In the genomic region with DNA sequence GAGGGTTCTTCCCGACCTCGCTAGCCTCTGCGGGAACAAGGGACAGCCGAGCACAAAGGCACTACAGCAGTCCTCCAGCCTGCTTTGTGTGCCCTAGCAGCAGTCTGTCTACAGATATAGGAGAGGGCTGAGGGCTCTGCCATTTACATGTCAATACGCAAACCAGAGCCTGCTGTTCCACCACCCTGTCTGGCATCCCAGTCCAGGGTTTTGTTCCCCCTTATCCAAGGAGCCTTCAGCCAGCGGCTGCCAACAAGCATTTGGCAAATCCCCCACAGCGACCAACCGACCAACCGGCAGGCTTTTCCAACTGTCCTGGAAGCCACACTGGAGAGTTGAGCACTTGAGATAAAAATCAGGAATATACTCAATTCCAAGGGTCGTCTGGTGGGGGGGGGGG, we compare ENCODE assay signal across 8 mouse cellular contexts. TPM values are rescaled to one million over a fixed set of nuclear protein-coding genes. Genes with fewer than 3 reads are reported as not detected.
A peak's percentile ranks its signal among the peaks of the same experiment; 100 is the strongest.
DNase-seq lines count a peak whose midpoint lies in the region; ATAC-seq and TF ChIP-seq lines count a peak whose summit lies in the region.

No protein-coding gene starts in this region.

- no peak for ATAC-seq in kidney, embryonic 16.5 days (ENCODE audit: low FRiP score, low TSS enrichment)
- peak; percentile 96 for ATAC-seq in forebrain, embryonic 16.5 days
- peak; percentile 91 for ATAC-seq in midbrain, embryonic 15.5 days (replicated peaks)
- no peak for ATAC-seq in liver, postnatal 0 days

- TF ChIP-seq EP300 in liver, postnatal 0 days (IDR thresholded peaks at IDR 0.05; ENCODE audit: low read depth) = no peak

- no peaks in the 10 kb centered on the region for H3K36me3 ChIP-seq in kidney, embryonic 16.5 days (ENCODE audit: insufficient read depth, low read length)
- no peaks in the 10 kb centered on the region for H3K36me3 ChIP-seq in forebrain, embryonic 16.5 days (ENCODE audit: control insufficient read depth, insufficient read depth)
- no peaks in the 10 kb centered on the region for H3K36me3 ChIP-seq in midbrain, embryonic 15.5 days (replicated peaks)
- no peaks in the 10 kb centered on the region for H3K36me3 ChIP-seq in thymus, adult 2 months (ENCODE audit: control insufficient read depth, insufficient read depth, low read length)
- no peaks in the 10 kb centered on the region for H3K36me3 ChIP-seq in liver, postnatal 0 days (replicated peaks; ENCODE audit: insufficient read depth, low read length)

- TF ChIP-seq CTCF in thymus, adult 2 months (IDR thresholded peaks at IDR 0.05; ENCODE audit: borderline replicate concordance, control insufficient read depth, extremely low read depth, insufficient read depth, low read length, poor library complexity) = no peak
- TF ChIP-seq CTCF in liver, postnatal 0 days (IDR thresholded peaks at IDR 0.05; ENCODE audit: low read depth) = no peak

- 19% methylated on average over 10 of the region's 10 CpGs for WGBS in kidney, embryonic 16.5 days
- WGBS in forebrain, embryonic 16.5 days = 2% methylated on average over 10 of the region's 10 CpGs
- under 1% methylated on average over 10 of the region's 10 CpGs for WGBS in midbrain, embryonic 15.5 days
- 85% methylated on average over 10 of the region's 10 CpGs for WGBS in thymus, adult 2 months
- 24% methylated on average over 10 of the region's 10 CpGs for WGBS in liver, postnatal 0 days (ENCODE audit: insufficient replicate concordance)

- H3K4me3 ChIP-seq in kidney, embryonic 16.5 days (ENCODE audit: low read length) = 0 out of 2 replicates have a peak overlapping the region, but pooled peaks have one; percentile 3
- H3K4me3 ChIP-seq in forebrain, embryonic 16.5 days (replicated peaks; ENCODE audit: low read length) = peak overlapping the region; percentile 30
- peak overlapping the region; percentile 9; the same call in 1 of the 2 replicates for H3K4me3 ChIP-seq in midbrain, embryonic 15.5 days
- H3K4me3 ChIP-seq in thymus, adult 2 months (ENCODE audit: control insufficient read depth, insufficient read depth, low read length) = no peak overlapping the region
- no peak overlapping the region for H3K4me3 ChIP-seq in liver, postnatal 0 days (ENCODE audit: low read depth, low read length)

- no peaks in the 10 kb centered on the region for H3K27me3 ChIP-seq in kidney, embryonic 16.5 days (ENCODE audit: insufficient read depth, low read length)
- H3K27me3 ChIP-seq in forebrain, embryonic 16.5 days (replicated peaks; ENCODE audit: control insufficient read depth, insufficient read depth, low read length) = no peaks in the 10 kb centered on the region
- no peaks in the 10 kb centered on the region for H3K27me3 ChIP-seq in midbrain, embryonic 15.5 days (replicated peaks)
- no peaks in the 10 kb centered on the region for H3K27me3 ChIP-seq in thymus, adult 2 months (ENCODE audit: control insufficient read depth, insufficient read depth, low read length)
- H3K27me3 ChIP-seq in liver, postnatal 0 days (ENCODE audit: insufficient read depth, low read length) = 0 out of 2 replicates have a peak, but pooled peaks cover 2% of the 10 kb centered on the region

- no peaks in the 10 kb centered on the region for H3K9me3 ChIP-seq in kidney, embryonic 16.5 days (ENCODE audit: low read length)
- no peaks in the 10 kb centered on the region for H3K9me3 ChIP-seq in forebrain, embryonic 16.5 days (ENCODE audit: control insufficient read depth, low read length)
- H3K9me3 ChIP-seq in midbrain, embryonic 15.5 days = no peaks in the 10 kb centered on the region
- H3K9me3 ChIP-seq in liver, postnatal 0 days (ENCODE audit: low read length) = no peaks in the 10 kb centered on the region

- no peak for DNase-seq in kidney, adult 18-20 months
- DNase-seq in cerebellum, adult 18-20 months = peak; percentile 14 to 18
- no peak for DNase-seq in adipocyte (ENCODE audit: low spot score)
- no peak for DNase-seq in thymus, adult 2 months
- DNase-seq in liver, postnatal 0 days = no peak

- peaks cover 10% of the 10 kb centered on the region for H3K4me1 ChIP-seq in kidney, embryonic 16.5 days (ENCODE audit: insufficient read depth, low read length)
- peaks cover 31% of the 10 kb centered on the region for H3K4me1 ChIP-seq in forebrain, embryonic 16.5 days (replicated peaks; ENCODE audit: control insufficient read depth, insufficient read depth, low read length)
- H3K4me1 ChIP-seq in midbrain, embryonic 15.5 days = peaks cover 33% of the 10 kb centered on the region
- H3K4me1 ChIP-seq in thymus, adult 2 months (replicated peaks; ENCODE audit: control insufficient read depth, insufficient read depth, low read length) = peaks cover 4% of the 10 kb centered on the region
- H3K4me1 ChIP-seq in liver, postnatal 0 days (ENCODE audit: insufficient read depth) = no peaks in the 10 kb centered on the region

- 0 out of 2 replicates have a peak overlapping the region, but pooled peaks have one; percentile 16 for H3K9ac ChIP-seq in kidney, embryonic 16.5 days (replicated peaks; ENCODE audit: low read length)
- H3K9ac ChIP-seq in forebrain, embryonic 16.5 days (replicated peaks; ENCODE audit: low read depth, low read length) = peak overlapping the region; percentile 43
- H3K9ac ChIP-seq in midbrain, embryonic 15.5 days = 0 out of 2 replicates have a peak overlapping the region, but pooled peaks have one; percentile 21
- no peak overlapping the region for H3K9ac ChIP-seq in liver, postnatal 0 days (replicated peaks)

- H3K4me2 ChIP-seq in kidney, embryonic 16.5 days (replicated peaks; ENCODE audit: low read depth, low read length) = peak overlapping the region; percentile 13; the same call in 1 of the 2 replicates
- H3K4me2 ChIP-seq in forebrain, embryonic 16.5 days (ENCODE audit: low read length) = peak overlapping the region; percentile 44
- peak overlapping the region; percentile 43 for H3K4me2 ChIP-seq in midbrain, embryonic 15.5 days
- H3K4me2 ChIP-seq in liver, postnatal 0 days (ENCODE audit: low read depth, low read length) = no peak overlapping the region

- TF ChIP-seq POLR2A in thymus, adult 2 months (IDR thresholded peaks at IDR 0.05; ENCODE audit: control insufficient read depth, extremely low read depth, insufficient read depth, low read length, poor library complexity) = no peak

- 0 out of 2 replicates have a peak overlapping the region, but pooled peaks have one; percentile 41 for H3K27ac ChIP-seq in kidney, embryonic 16.5 days (ENCODE audit: low read length)
- H3K27ac ChIP-seq in forebrain, embryonic 16.5 days (ENCODE audit: low read length) = peak overlapping the region; percentile 94
- H3K27ac ChIP-seq in midbrain, embryonic 15.5 days = peak overlapping the region; percentile 85
- H3K27ac ChIP-seq in thymus, adult 2 months (ENCODE audit: control insufficient read depth, insufficient read depth, low read length) = no peak overlapping the region
- no peak overlapping the region for H3K27ac ChIP-seq in liver, postnatal 0 days (ENCODE audit: low read depth)

RNA-seq across cellular contexts. Expression of a gene that starts 27.2 kb away (rescaled TPM):
- polyA plus RNA-seq in kidney, embryonic 16.5 days (2015; fragmentation: Nextera tagmentation; extraction: Ambion mirVana) = 13.8 and 15.4 TPM in 2 replicates
- 37.0 and 40.1 TPM in 2 replicates for polyA plus RNA-seq in forebrain, embryonic 16.5 days (2015; fragmentation: Nextera tagmentation; extraction: Ambion mirVana)
- 32.2 and 32.4 TPM in 2 replicates for polyA plus RNA-seq in midbrain, embryonic 15.5 days (2015; fragmentation: Nextera tagmentation; extraction: Ambion mirVana)
- polyA plus RNA-seq in thymus, adult 2 months (2012; rRNA removed) = 12.5 and 12.6 TPM in 2 replicates
- 0.36 and 0.54 TPM in 2 replicates for polyA plus RNA-seq in liver, postnatal 0 days (2015; fragmentation: Nextera tagmentation; extraction: Ambion mirVana)

RNA-seq across cellular contexts. Expression of a gene that starts 59.4 kb away (rescaled TPM):
- 16.0 and 22.0 TPM in 2 replicates for polyA plus RNA-seq in kidney, embryonic 16.5 days (2015; fragmentation: Nextera tagmentation; extraction: Ambion mirVana)
- 22.1 and 23.6 TPM in 2 replicates for polyA plus RNA-seq in forebrain, embryonic 16.5 days (2015; fragmentation: Nextera tagmentation; extraction: Ambion mirVana)
- 31.3 and 32.2 TPM in 2 replicates for polyA plus RNA-seq in midbrain, embryonic 15.5 days (2015; fragmentation: Nextera tagmentation; extraction: Ambion mirVana)
- polyA plus RNA-seq in thymus, adult 2 months (2012; rRNA removed) = 6.8 and 9.7 TPM in 2 replicates
- polyA plus RNA-seq in liver, postnatal 0 days (2015; fragmentation: Nextera tagmentation; extraction: Ambion mirVana) = 1.7 and 1.8 TPM in 2 replicates

Comparison
In these comparisons a context has a peak if more than half of its experiments do, and no peak if none do; other contexts are left out.
1. ATAC-seq: peak in forebrain, embryonic 16.5 days (single experiment) and midbrain, embryonic 15.5 days (single experiment); none in kidney, embryonic 16.5 days (single experiment) and liver, postnatal 0 days (single experiment).
2. H3K27ac ChIP-seq: peak in kidney, embryonic 16.5 days (single experiment), forebrain, embryonic 16.5 days (single experiment) and midbrain, embryonic 15.5 days (single experiment); none in thymus, adult 2 months (single experiment) and liver, postnatal 0 days (single experiment).
3. H3K4me3 ChIP-seq: peak in kidney, embryonic 16.5 days (single experiment), forebrain, embryonic 16.5 days (single experiment) and midbrain, embryonic 15.5 days (single experiment); none in thymus, adult 2 months (single experiment) and liver, postnatal 0 days (single experiment).
4. DNase-seq: peak in cerebellum, adult 18-20 months (2 of 2); none in kidney, adult 18-20 months (single experiment), adipocyte (single experiment), thymus, adult 2 months (single experiment) and liver, postnatal 0 days (single experiment).